Mouse (Mus musculus) E14TG2a.4 (cell line): ENCODE measurements around the gene Tspo2.

Source experiments
- H3K27me3 ChIP-seq: 2 replicates; pipeline ENCODE4 v1.6.1; 2014; ENCODE audit warnings: low read length, control low read depth; ENCODE audit not compliant: insufficient read depth
- H3K36me3 ChIP-seq: 2 replicates; pipeline ENCODE4 v1.6.1; 2014; ENCODE audit warnings: low read length, control low read depth; ENCODE audit not compliant: insufficient read depth
- H3K4me1 ChIP-seq: replicated peaks from 2 replicates; pipeline ENCODE4 v1.6.1; 2014; ENCODE audit warnings: low read depth, low read length, control low read depth
- H3K4me3 ChIP-seq: replicated peaks from 2 replicates; pipeline ENCODE4 v1.5.1; 2014; ENCODE audit warnings: mild to moderate bottlenecking, low read length
- H3K9me3 ChIP-seq: 2 replicates; pipeline ENCODE4 v1.6.1; 2014; ENCODE audit warnings: low read length, control low read depth
- CTCF ChIP-seq: conservative IDR thresholded peaks from 2 replicates; pipeline ENCODE4 v1.5.1; 2014; ENCODE audit warnings: low read length
- NANOG ChIP-seq: IDR thresholded peaks from 2 replicates; pipeline ENCODE4 v1.6.1; 2014; ENCODE audit warnings: borderline replicate concordance, low read length, mixed read lengths
- POU5F1 ChIP-seq: IDR thresholded peaks from 2 replicates; pipeline ENCODE4 v1.6.1; 2014; ENCODE audit warnings: low read length, borderline replicate concordance

Gene Tspo2

GRCm38 (mm10) chr17:48431054-48431453, 20.3 kb downstream of the Tspo2 start:
- H3K4me3 ChIP-seq = peak overlapping the region; percentile 35; the same call in 1 of the 2 replicates
- no peaks in the 10 kb centered on the region for H3K27me3 ChIP-seq
- no peaks in the 10 kb centered on the region for H3K36me3 ChIP-seq
- H3K4me1 ChIP-seq = peaks cover 97% of the 10 kb centered on the region
- no peak for TF ChIP-seq CTCF
- TF ChIP-seq NANOG = no peak
- TF ChIP-seq POU5F1 = no peak
- no peaks in the 10 kb centered on the region for H3K9me3 ChIP-seq

GRCm38 (mm10) chr17:48430394-48430793, 20.9 kb downstream of the Tspo2 start:
- H3K4me1 ChIP-seq = peaks cover 97% of the 10 kb centered on the region
- TF ChIP-seq CTCF = no peak
- no peak for TF ChIP-seq NANOG
- TF ChIP-seq POU5F1 = no peak
- no peaks in the 10 kb centered on the region for H3K36me3 ChIP-seq
- H3K4me3 ChIP-seq = no peak overlapping the region
- H3K9me3 ChIP-seq = no peaks in the 10 kb centered on the region
- no peaks in the 10 kb centered on the region for H3K27me3 ChIP-seq

GRCm38 (mm10) chr17:48427852-48428530, 23.3 kb downstream of the Tspo2 start:
- Histone ChIP-seq H3K27me3 (no peaks in the 10 kb centered on the region), H3K36me3 (no peaks in the 10 kb centered on the region), H3K9me3 (no peaks in the 10 kb centered on the region), H3K4me3 (peak overlapping the region; percentile 10; the same call in 1 of the 2 replicates), H3K4me1 (peaks cover 96% of the 10 kb centered on the region)
- TF ChIP-seq POU5F1 (no peak), CTCF (no peak)

- 0 out of 2 replicates have a peak overlapping the region, but pooled peaks have one; percentile 39 for H3K4me3 ChIP-seq
- no peaks in the 10 kb centered on the region for H3K36me3 ChIP-seq
- no peak for TF ChIP-seq CTCF
- TF ChIP-seq NANOG = no peak
- TF ChIP-seq POU5F1 = no peak
Measured at GRCm38 (mm10) chr17:48426991-48427750, 24.2 kb downstream of the Tspo2 start.

GRCm38 (mm10) chr17:48425823-48426612, 25.3 kb downstream of the Tspo2 start:
- Histone ChIP-seq H3K4me1 (peaks cover 83% of the 10 kb centered on the region), H3K9me3 (no peaks in the 10 kb centered on the region), H3K4me3 (no peak overlapping the region), H3K27me3 (no peaks in the 10 kb centered on the region), H3K36me3 (peaks cover 6% of the 10 kb centered on the region; the same call in 1 of the 2 replicates)
- no peak for TF ChIP-seq CTCF
- TF ChIP-seq POU5F1 = no peak
- TF ChIP-seq NANOG = no peak

More at GRCm38 (mm10) chr17:48426991-48427750, 24.2 kb downstream of the Tspo2 start:
- Histone ChIP-seq H3K4me1 (peaks cover 95% of the 10 kb centered on the region), H3K27me3 (no peaks in the 10 kb centered on the region), H3K9me3 (no peaks in the 10 kb centered on the region)

GRCm38 (mm10) chr17:48424237-48424636, 27.1 kb downstream of the Tspo2 start:
- H3K27me3 ChIP-seq = no peaks in the 10 kb centered on the region
- H3K36me3 ChIP-seq = peaks cover 12% of the 10 kb centered on the region
- no peaks in the 10 kb centered on the region for H3K9me3 ChIP-seq
- peaks cover 66% of the 10 kb centered on the region for H3K4me1 ChIP-seq
- H3K4me3 ChIP-seq = no peak overlapping the region
- TF ChIP-seq CTCF (no peak), POU5F1 (no peak), NANOG (no peak)

- Histone ChIP-seq H3K9me3 (no peaks in the 10 kb centered on the region), H3K36me3 (peaks cover 57% of the 10 kb centered on the region), H3K4me3 (no peak overlapping the region), H3K27me3 (no peaks in the 10 kb centered on the region), H3K4me1 (peaks cover 61% of the 10 kb centered on the region)
- TF ChIP-seq CTCF (no peak), POU5F1 (no peak)
Measured at GRCm38 (mm10) chr17:48419571-48419970, 31.8 kb downstream of the Tspo2 start.

- Histone ChIP-seq H3K27me3 (no peaks in the 10 kb centered on the region), H3K4me1 (peaks cover 58% of the 10 kb centered on the region), H3K9me3 (no peaks in the 10 kb centered on the region), H3K36me3 (peaks cover 65% of the 10 kb centered on the region), H3K4me3 (no peak overlapping the region)
- no peak for TF ChIP-seq CTCF
- TF ChIP-seq POU5F1 = no peak
Measured at GRCm38 (mm10) chr17:48418781-48419180, 32.5 kb downstream of the Tspo2 start.
